Mouse (Mus musculus) kidney, postnatal 0 days (tissue): Measurements from ENCODE around the gene Wdr93. TPM values are rescaled to one million over a fixed set of nuclear protein-coding genes. Genes with fewer than 3 reads are reported as not detected.

ENCODE experiments used
- ATAC-seq: fragments of 200-750 bp; cut with Nextera tagmentation; replicated peaks from 2 replicates; pipeline ENCODE4 v1.8.0; 2017; ENCODE audit warnings: low read depth, moderate number of reproducible peaks, moderate TSS enrichment, moderate library complexity; ENCODE audit not compliant: low FRiP score
- DNase-seq: peaks from one replicate; pipeline ENCODE4 v3.0.0-alpha.2; 2016; ENCODE audit warnings: low spot score
- H3K27ac ChIP-seq: fragments of 300-500 bp; sonication (generic); 2 replicates; pipeline ENCODE4 v1.5.1; 2014; ENCODE audit warnings: mild to moderate bottlenecking
- H3K27me3 ChIP-seq: fragments of 300-500 bp; sonication (generic); 2 replicates; pipeline ENCODE4 v1.6.1; 2014; ENCODE audit warnings: low read length, mixed read lengths; ENCODE audit not compliant: insufficient read depth
- H3K36me3 ChIP-seq: fragments of 300-500 bp; sonication (generic); 2 replicates; pipeline ENCODE4 v1.6.1; 2014; ENCODE audit warnings: low read length, mixed read lengths; ENCODE audit not compliant: insufficient read depth
- H3K4me1 ChIP-seq: fragments of 300-500 bp; sonication (generic); replicated peaks from 2 replicates; pipeline ENCODE4 v1.6.1; 2014; ENCODE audit warnings: antibody characterized with exemption, low read length, mixed read lengths; ENCODE audit not compliant: insufficient read depth
- H3K4me2 ChIP-seq: fragments of 300-500 bp; sonication (generic); 2 replicates; pipeline ENCODE4 v1.6.1; 2014; ENCODE audit warnings: mild to moderate bottlenecking, low read length, moderate library complexity, mixed read lengths
- H3K4me3 ChIP-seq: fragments of 300-500 bp; sonication (generic); replicated peaks from 2 replicates; pipeline ENCODE4 v1.5.1; 2014; ENCODE audit warnings: low read depth, low read length
- H3K9ac ChIP-seq: fragments of 300-500 bp; sonication (generic); 2 replicates; pipeline ENCODE4 v1.6.1; 2014; ENCODE audit warnings: low read depth, low read length
- H3K9me3 ChIP-seq: fragments of 300-500 bp; sonication (generic); replicated peaks from 2 replicates; pipeline ENCODE4 v1.6.1; 2016; ENCODE audit warnings: low read length, inconsistent platforms, mixed read lengths
- CTCF ChIP-seq: IDR thresholded peaks from 2 replicates; pipeline ENCODE4 v1.5.1; 2016; ENCODE audit warnings: antibody characterized with exemption, low read depth, mild to moderate bottlenecking, moderate library complexity
- WGBS: fragments of 180-500 bp; shearing (Covaris S2); extraction: QIAGEN DNeasy Blood & Tissue Kit; methylation state at CpG from one replicate; pipeline ENCODE4 v1.1.7; 2014; 5-methylcytosine and 5-hydroxymethylcytosine counted together
- polyA plus RNA-seq: library from polyadenylated mRNA; unstranded; fragments of >200 nt; fragmentation: Nextera tagmentation; extraction: Ambion mirVana; gene quantifications from 2 replicates; pipeline ENCODE4 v1.2.1, GENCODE M21; 2015

Gene Wdr93
- polyA plus RNA-seq, 1 experiment from 2014 or later, result 0.26 TPM

DNA sequence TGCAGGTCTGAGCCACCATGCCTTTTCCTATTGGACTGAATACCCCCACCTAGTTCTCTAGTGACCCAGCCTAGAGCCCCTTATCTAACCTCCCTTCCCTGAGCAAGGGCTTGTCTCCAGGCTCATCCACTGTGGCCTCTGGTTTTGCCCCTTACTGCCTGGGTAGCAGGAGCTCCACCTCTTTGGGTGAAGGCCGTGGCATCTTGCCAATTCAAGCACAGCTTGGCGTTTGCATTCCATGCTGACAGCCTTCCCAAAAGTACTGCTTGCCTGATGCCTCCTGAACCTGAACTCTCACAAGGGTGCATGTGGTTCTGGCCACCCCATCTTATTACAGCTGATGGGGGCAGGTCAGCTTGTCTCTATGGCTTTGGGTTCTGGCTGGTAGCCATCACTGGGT is 60.9 kb downstream of the Wdr93 start:
- 24% methylated on average over 2 of the region's 2 CpGs for WGBS
- Histone ChIP-seq H3K36me3 (no peaks in the 10 kb centered on the region), H3K27me3 (no peaks in the 10 kb centered on the region), H3K9me3 (no peaks in the 10 kb centered on the region), H3K9ac (no peak overlapping the region), H3K4me1 (no peaks in the 10 kb centered on the region; the same call in 1 of the 2 replicates), H3K27ac (no peak overlapping the region), H3K4me3 (no peak overlapping the region), H3K4me2 (no peak overlapping the region)
- DNase-seq, result peak; percentile 22
- no peak for ATAC-seq
- TF ChIP-seq CTCF, result no peak

DNA sequence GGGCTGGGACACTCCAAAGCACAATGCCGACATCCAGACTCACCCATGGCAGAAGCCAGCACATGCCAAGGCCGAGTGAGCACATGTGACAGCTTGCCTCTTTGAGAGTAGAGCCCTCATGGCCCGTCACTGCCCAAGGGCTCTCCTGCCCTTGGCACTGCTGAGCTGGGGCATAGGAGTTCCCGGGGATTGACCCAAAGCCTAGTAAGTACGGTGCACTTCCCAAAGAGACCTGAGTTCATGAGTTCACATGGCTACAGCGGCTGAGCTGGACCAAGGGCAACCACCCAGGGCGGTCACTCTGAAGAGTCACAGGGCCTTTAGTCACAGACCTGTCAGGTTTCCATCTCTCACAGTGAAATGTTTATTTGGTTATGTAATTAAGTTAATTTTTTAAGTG is 65.6 kb downstream of the Wdr93 start:
- no peak for TF ChIP-seq CTCF
- H3K4me1 ChIP-seq, result 0 out of 2 replicates have a peak, but pooled peaks cover 3% of the 10 kb centered on the region
- DNase-seq (no peak), ATAC-seq (no peak)
- no peak overlapping the region for H3K27ac ChIP-seq
- H3K4me3 ChIP-seq, result no peak overlapping the region
- H3K9ac ChIP-seq, result no peak overlapping the region
- no peaks in the 10 kb centered on the region for H3K36me3 ChIP-seq
- WGBS, result 81% methylated on average over 7 of the region's 7 CpGs
- no peak overlapping the region for H3K4me2 ChIP-seq
- H3K27me3 ChIP-seq, result no peaks in the 10 kb centered on the region
- no peaks in the 10 kb centered on the region for H3K9me3 ChIP-seq

DNA sequence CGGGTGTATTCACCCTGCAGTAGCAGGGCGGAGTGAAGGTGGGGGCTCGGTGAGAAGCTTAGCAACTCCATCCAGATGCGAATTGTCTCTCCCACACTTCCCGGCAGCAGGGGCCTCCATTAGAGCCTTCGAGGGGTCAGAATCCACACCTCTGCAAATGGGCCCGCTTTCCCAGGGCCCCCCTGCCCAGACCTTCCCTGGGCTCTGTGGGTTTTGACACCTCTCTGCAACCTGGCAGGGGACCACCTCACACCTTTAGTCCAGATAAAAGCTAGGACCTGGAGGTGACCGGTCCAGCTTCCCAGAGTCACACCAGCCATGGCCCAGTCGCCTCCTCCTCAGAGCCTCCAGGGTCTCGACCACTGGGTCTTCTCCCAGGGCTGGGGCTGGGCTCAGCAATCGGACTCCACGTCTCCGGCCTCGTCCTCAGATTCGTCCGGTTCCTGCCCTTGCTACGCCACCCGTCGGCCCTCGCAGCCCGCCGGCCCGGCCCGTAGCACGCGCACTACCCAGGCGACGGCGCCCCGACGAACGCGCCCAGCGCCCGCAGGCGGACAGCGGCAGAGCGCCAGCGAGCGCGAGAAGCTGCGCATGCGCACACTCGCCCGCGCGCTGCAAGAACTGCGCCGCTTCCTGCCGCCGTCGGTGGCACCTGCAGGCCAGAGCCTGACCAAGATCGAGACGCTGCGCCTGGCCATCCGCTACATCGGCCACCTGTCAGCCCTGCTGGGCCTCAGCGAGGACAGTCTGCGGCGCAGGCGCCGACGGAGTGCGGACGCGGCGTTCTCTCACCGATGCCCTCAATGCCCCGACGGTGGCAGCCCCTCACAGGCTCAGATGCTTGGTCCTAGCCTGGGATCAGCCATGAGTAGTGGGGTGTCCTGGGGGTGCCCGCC is 67.9 kb downstream of the Wdr93 start, which contains the start of gene Mesp2:
Mesp2 (plus strand) TSS at position 117 of the 896 bp plus-strand sequence.
- peak; percentile 48 for ATAC-seq
- H3K27me3 ChIP-seq, result no peaks in the 10 kb centered on the region
- H3K27ac ChIP-seq, result no peak within 1 kb of the TSS
- peak within 1 kb of the TSS; percentile 36; the same call in 1 of the 2 replicates for H3K9ac ChIP-seq
- H3K4me3 ChIP-seq, result peak within 1 kb of the TSS; percentile 20; the same call in 1 of the 2 replicates
- WGBS, result 12% methylated on average over 71 of the region's 71 CpGs
- no peaks in the 10 kb centered on the region for H3K9me3 ChIP-seq
- no peaks in the 10 kb centered on the region for H3K36me3 ChIP-seq
- H3K4me1 ChIP-seq, result 0 out of 2 replicates have a peak, but pooled peaks cover 3% of the 10 kb centered on the region
- peak; percentile 74 for DNase-seq
- peak within 1 kb of the TSS; percentile 40 for H3K4me2 ChIP-seq
- 0 out of 2 replicates have a peak, but pooled peaks have one; percentile 22 for TF ChIP-seq CTCF

DNA sequence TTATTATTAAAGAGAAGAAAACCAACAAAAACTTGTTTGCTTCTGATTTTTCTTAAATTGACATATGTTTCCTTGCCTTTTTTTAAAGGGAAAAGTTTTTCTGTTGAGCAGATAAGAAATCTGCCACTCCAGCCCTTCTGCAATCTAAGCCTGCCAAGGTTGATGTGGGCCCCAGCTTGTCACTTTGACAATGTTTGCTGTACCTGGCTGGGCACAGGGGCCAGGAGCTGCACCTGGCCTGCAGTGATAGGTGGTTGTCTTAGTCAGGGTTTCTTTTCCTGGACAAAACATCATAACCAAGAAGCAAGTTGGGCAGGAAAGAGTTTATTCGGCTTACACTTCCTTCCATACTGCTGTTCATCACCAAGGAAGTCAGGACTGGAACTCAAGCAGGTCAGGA is 70.4 kb downstream of the Wdr93 start:
- H3K4me2 ChIP-seq, result no peak overlapping the region
- ATAC-seq, result no peak

DNA sequence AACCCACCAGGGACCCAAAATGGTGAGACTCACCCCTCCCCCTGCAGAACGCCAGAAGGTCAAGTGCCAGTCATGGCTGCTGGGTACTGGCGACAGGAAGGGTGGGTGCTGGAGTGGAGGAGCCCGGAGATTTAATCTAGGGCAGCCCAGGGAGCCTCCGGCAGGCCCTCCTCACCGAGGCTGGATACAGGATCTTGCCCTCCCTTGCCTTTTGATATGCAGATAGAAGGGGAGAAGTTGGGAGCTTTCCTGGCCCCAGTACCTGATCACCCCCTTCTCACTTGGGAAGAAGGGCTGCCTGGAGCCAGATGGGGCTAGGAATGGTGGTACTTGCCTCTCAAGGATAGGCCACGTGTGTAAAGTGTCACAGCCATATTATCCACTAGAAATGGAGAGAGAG is 75.4 kb downstream of the Wdr93 start:
- TF ChIP-seq CTCF, result no peak
- Histone ChIP-seq H3K27ac (no peak overlapping the region), H3K4me1 (no peaks in the 10 kb centered on the region), H3K9ac (no peak overlapping the region), H3K4me2 (no peak overlapping the region), H3K36me3 (no peaks in the 10 kb centered on the region), H3K4me3 (no peak overlapping the region), H3K27me3 (no peaks in the 10 kb centered on the region), H3K9me3 (no peaks in the 10 kb centered on the region)
- no peak for DNase-seq
- WGBS, result 12% methylated on average over 6 of the region's 6 CpGs
- no peak for ATAC-seq

More for the DNA sequence above, 70.4 kb downstream of the Wdr93 start:
- Histone ChIP-seq H3K36me3 (no peaks in the 10 kb centered on the region), H3K9ac (no peak overlapping the region), H3K4me1 (0 out of 2 replicates have a peak, but pooled peaks cover 3% of the 10 kb centered on the region), H3K27me3 (no peaks in the 10 kb centered on the region), H3K27ac (no peak overlapping the region), H3K9me3 (no peaks in the 10 kb centered on the region), H3K4me3 (no peak overlapping the region)
- no peak for DNase-seq
- WGBS, result 76% methylated on average over 1 of the region's 1 CpGs
- TF ChIP-seq CTCF, result no peak

DNA sequence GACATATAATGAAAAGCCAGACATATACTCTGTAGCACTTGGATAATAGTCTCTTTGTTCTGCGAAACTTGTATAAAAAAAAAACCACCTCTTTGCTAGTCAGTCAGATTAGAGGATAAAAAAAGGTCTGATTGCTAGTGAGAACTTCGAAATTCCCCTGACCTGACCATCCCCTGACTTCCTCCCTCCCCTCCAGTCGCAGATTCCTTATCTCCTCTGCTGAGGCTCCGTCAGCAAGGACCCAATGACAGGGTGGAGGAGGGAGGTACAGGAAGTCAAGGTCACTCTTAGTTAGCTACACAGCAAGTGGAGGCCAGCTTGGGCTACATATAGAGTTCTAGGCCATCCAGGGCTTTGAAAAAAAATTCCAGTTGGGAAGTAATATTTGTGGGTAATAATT is 76.6 kb downstream of the Wdr93 start:
- Histone ChIP-seq H3K9me3 (no peaks in the 10 kb centered on the region), H3K9ac (no peak overlapping the region), H3K4me1 (no peaks in the 10 kb centered on the region), H3K4me3 (no peak overlapping the region), H3K36me3 (no peaks in the 10 kb centered on the region), H3K27me3 (no peaks in the 10 kb centered on the region), H3K27ac (no peak overlapping the region), H3K4me2 (no peak overlapping the region)
- DNase-seq, result no peak
- no peak for TF ChIP-seq CTCF
- 37% methylated on average over 4 of the region's 4 CpGs for WGBS
- ATAC-seq, result no peak
